Mouse (Mus musculus) limb, embryonic 10.5 days (tissue): ENCODE measurements around the gene Slc37a4. TPM values are rescaled to one million over a fixed set of nuclear protein-coding genes. Genes with fewer than 3 reads are reported as not detected.
"Not testable (repeated sequence)": the region's sequence is repeated elsewhere in the genome, so short reads cannot be mapped to it uniquely, and the experiment has no call there.

Experiments used
- DNase-seq: peaks from one replicate; pipeline ENCODE4 v3.0.0-alpha.2; 2017; ENCODE audit warnings: low spot score
- H3K27ac ChIP-seq: fragments of 300-500 bp; sonication (generic); 2 replicates; pipeline ENCODE4 v1.5.1; 2016; ENCODE audit warnings: mild to moderate bottlenecking
- H3K27me3 ChIP-seq: fragments of 300-500 bp; sonication (generic); 2 replicates; pipeline ENCODE4 v1.6.1; 2016; ENCODE audit warnings: low read depth, mild to moderate bottlenecking; ENCODE audit not compliant: poor library complexity, severe bottlenecking
- H3K36me3 ChIP-seq: fragments of 300-500 bp; sonication (generic); 2 replicates; pipeline ENCODE4 v1.6.1; 2016; ENCODE audit warnings: mild to moderate bottlenecking, moderate library complexity
- H3K4me1 ChIP-seq: fragments of 300-500 bp; sonication (generic); 2 replicates; pipeline ENCODE4 v1.6.1; 2016
- H3K4me3 ChIP-seq: fragments of 300-500 bp; sonication (generic); 2 replicates; pipeline ENCODE4 v1.5.1; 2016; ENCODE audit warnings: mild to moderate bottlenecking, moderate library complexity
- H3K9me3 ChIP-seq: fragments of 300-500 bp; sonication (generic); replicated peaks from 2 replicates; pipeline ENCODE4 v1.6.1; 2016; ENCODE audit warnings: mild to moderate bottlenecking
- WGBS: fragments of 180-500 bp; shearing (Covaris S2); methylation state at CpG from one replicate; pipeline ENCODE4 v1.1.7; 2016; 5-methylcytosine and 5-hydroxymethylcytosine counted together
- microRNA-seq: library from miRNA; unstranded; fragments of <30 nt; microRNA quantifications from one replicate; pipeline ENCODE4, GENCODE M21; 2017
- polyA plus RNA-seq: library from polyadenylated mRNA; unstranded; fragments of >200 nt; fragmentation: Nextera tagmentation; extraction: Ambion mirVana; gene quantifications from 2 replicates; pipeline ENCODE4 v1.2.1, GENCODE M21; 2016

The Slc37a4 gene
- polyA plus RNA-seq, 1 experiment from 2014 or later, result 9.7 TPM

- 93% methylated on average over 9 of the region's 9 CpGs for WGBS
- H3K36me3 ChIP-seq, result peaks cover 16% of the 10 kb centered on the region
- H3K9me3 ChIP-seq, H3K27ac ChIP-seq, DNase-seq, H3K4me1 ChIP-seq, H3K4me3 ChIP-seq, H3K27me3 ChIP-seq: not testable (repeated sequence)
These were observed 23.1 kb downstream of the Slc37a4 start for GRCm38 (mm10) chr9:44419730-44420129.

- H3K4me3 ChIP-seq, result no peak overlapping the region
- peaks cover 7% of the 10 kb centered on the region for H3K4me1 ChIP-seq
- DNase-seq, result no peak
- no peak overlapping the region for H3K27ac ChIP-seq
- WGBS, result 83% methylated on average over 5 of the region's 5 CpGs
- H3K9me3 ChIP-seq, result no peaks in the 10 kb centered on the region
- no peaks in the 10 kb centered on the region for H3K27me3 ChIP-seq
- H3K36me3 ChIP-seq, result peaks cover 12% of the 10 kb centered on the region
These were observed 23.7 kb downstream of the Slc37a4 start for GRCm38 (mm10) chr9:44420280-44420898.

- Histone ChIP-seq H3K9me3 (no peaks in the 10 kb centered on the region), H3K27ac (no peak overlapping the region), H3K4me1 (no peaks in the 10 kb centered on the region), H3K36me3 (no peaks in the 10 kb centered on the region), H3K27me3 (no peaks in the 10 kb centered on the region), H3K4me3 (no peak overlapping the region)
- 91% methylated on average over 4 of the region's 4 CpGs for WGBS
- DNase-seq, result no peak
These were observed 26.9 kb downstream of the Slc37a4 start for GRCm38 (mm10) chr9:44423576-44423975.

- no peaks in the 10 kb centered on the region for H3K27me3 ChIP-seq
- no peak overlapping the region for H3K4me3 ChIP-seq
- peaks cover 8% of the 10 kb centered on the region for H3K4me1 ChIP-seq
- H3K9me3 ChIP-seq, result no peaks in the 10 kb centered on the region
- no peaks in the 10 kb centered on the region for H3K36me3 ChIP-seq
- DNase-seq, result no peak
- H3K27ac ChIP-seq, result no peak overlapping the region
- WGBS, result 57% methylated on average over 5 of the region's 5 CpGs
These were observed 36.0 kb downstream of the Slc37a4 start for GRCm38 (mm10) chr9:44432577-44433185.

- Histone ChIP-seq H3K36me3 (no peaks in the 10 kb centered on the region), H3K4me1 (peaks cover 8% of the 10 kb centered on the region), H3K4me3 (no peak overlapping the region), H3K9me3 (no peaks in the 10 kb centered on the region), H3K27ac (no peak overlapping the region), H3K27me3 (no peaks in the 10 kb centered on the region)
- 79% methylated on average over 6 of the region's 6 CpGs for WGBS
- DNase-seq, result no peak
These were observed 39.1 kb downstream of the Slc37a4 start for GRCm38 (mm10) chr9:44435747-44436146.

GRCm38 (mm10) chr9:44440961-44441360 is 44.3 kb downstream of the Slc37a4 start, which contains the start of gene Foxr1:
Foxr1 (minus strand) TSS chr9:44441136.
- Histone ChIP-seq H3K27me3 (no peaks in the 10 kb centered on the region), H3K4me3 (no peak within 1 kb of the TSS), H3K9me3 (no peaks in the 10 kb centered on the region), H3K36me3 (no peaks in the 10 kb centered on the region), H3K27ac (no peak within 1 kb of the TSS), H3K4me1 (no peaks in the 10 kb centered on the region)
- DNase-seq, result no peak
- WGBS, result 70% methylated on average over 19 of the region's 19 CpGs

- H3K36me3 ChIP-seq, H3K27me3 ChIP-seq, H3K4me3 ChIP-seq, H3K9me3 ChIP-seq, DNase-seq, H3K27ac ChIP-seq, H3K4me1 ChIP-seq: not testable (repeated sequence)
- 87% methylated on average over 7 of the region's 7 CpGs for WGBS
These were observed 47.9 kb downstream of the Slc37a4 start for GRCm38 (mm10) chr9:44444402-44445025.

GRCm38 (mm10) chr9:44450387-44450786 is 53.7 kb downstream of the Slc37a4 start:
- Histone ChIP-seq H3K36me3 (no peaks in the 10 kb centered on the region), H3K4me3 (no peak overlapping the region), H3K27ac (no peak overlapping the region), H3K9me3 (no peaks in the 10 kb centered on the region), H3K4me1 (peaks cover 15% of the 10 kb centered on the region), H3K27me3 (peaks cover 33% of the 10 kb centered on the region)
- DNase-seq, result no peak

Small RNA genes lying within 50 kb of the gene (microRNA-seq; reads per million reads assigned to microRNA genes)
- gene Mir7085, result not detected

Other genes starting within 250 kb of the Slc37a4 start
- 19.6 and 23.9 TPM in 2 replicates for gene Cbl, start 162.8 kb upstream of the Slc37a4 start, polyA plus RNA-seq
- gene Ccdc153, start 156.2 kb upstream of the Slc37a4 start, polyA plus RNA-seq, result not detected in 2 replicates
- 0.13 TPM in 1 of 2 replicates, not detected in the other for gene Pdzd3, start 145.4 kb upstream of the Slc37a4 start, polyA plus RNA-seq
- gene Nlrx1, start 128.3 kb upstream of the Slc37a4 start, polyA plus RNA-seq, result 2.1 and 3.3 TPM in 2 replicates
- 1.9 and 4.6 TPM in 2 replicates for gene Abcg4, start 108.2 kb upstream of the Slc37a4 start, polyA plus RNA-seq
- 28.2 and 30.4 TPM in 2 replicates for gene Hinfp, start 91.2 kb upstream of the Slc37a4 start, polyA plus RNA-seq
- gene C2cd2l, start 76.6 kb upstream of the Slc37a4 start, polyA plus RNA-seq, result 6.9 and 9.9 TPM in 2 replicates
- gene Dpagt1, start 70.8 kb upstream of the Slc37a4 start, polyA plus RNA-seq, result 45.3 and 46.9 TPM in 2 replicates
- gene H2afx, start 62.2 kb upstream of the Slc37a4 start, polyA plus RNA-seq, result 515 and 551 TPM in 2 replicates
- gene Hmbs, start 52.6 kb upstream of the Slc37a4 start, polyA plus RNA-seq, result 174 and 195 TPM in 2 replicates
- 29.3 and 32.2 TPM in 2 replicates for gene Vps11, start 35.2 kb upstream of the Slc37a4 start, polyA plus RNA-seq
- 41.3 and 43.4 TPM in 2 replicates for gene Hyou1, start 17.4 kb upstream of the Slc37a4 start, polyA plus RNA-seq
- 2,001 and 2,302 TPM in 2 replicates for gene Rps25, start 10.3 kb downstream of the Slc37a4 start, polyA plus RNA-seq
- gene Trappc4, start 10.7 kb downstream of the Slc37a4 start, polyA plus RNA-seq, result 158 and 166 TPM in 2 replicates
- 23.1 and 24.3 TPM in 2 replicates for gene Ccdc84, start 21.7 kb downstream of the Slc37a4 start, polyA plus RNA-seq
- gene Foxr1, start 44.3 kb downstream of the Slc37a4 start, polyA plus RNA-seq, result not detected in 2 replicates
- 0.36 TPM in 1 of 2 replicates, not detected in the other for gene Upk2, start 58.1 kb downstream of the Slc37a4 start, polyA plus RNA-seq
- 9.0 and 12.1 TPM in 2 replicates for gene Bcl9l, start 86.0 kb downstream of the Slc37a4 start, polyA plus RNA-seq
- gene Cxcr5, start 165.0 kb downstream of the Slc37a4 start, polyA plus RNA-seq, result not detected in 2 replicates
- 17.2 and 23.3 TPM in 2 replicates for gene Ddx6, start 208.0 kb downstream of the Slc37a4 start, polyA plus RNA-seq